Mouse (Mus musculus) embryonic fibroblast, embryonic 13.5 days (primary cell): ENCODE results near the gene Arhgap31.

Experiments used
- CTCF ChIP-seq: IDR thresholded peaks from 2 replicates; pipeline ENCODE4 v1.5.1; 2011; ENCODE audit warnings: mild to moderate bottlenecking, control low read depth, low read length, moderate library complexity, borderline replicate concordance; ENCODE audit not compliant: insufficient read depth
- POLR2A ChIP-seq: IDR thresholded peaks from 2 replicates; pipeline ENCODE4 v1.6.1; 2011; ENCODE audit warnings: low read depth, mild to moderate bottlenecking, control low read depth, low read length, moderate library complexity

GRCm38 (mm10) chr16:38681313-38681712 lies 31.8 kb downstream of the Arhgap31 start:
- TF ChIP-seq POLR2A (no peak), CTCF (no peak)
